Mouse (Mus musculus): ENCODE data around the gene 3110082I17Rik. TPM values are rescaled to one million over a fixed set of nuclear protein-coding genes. Genes with fewer than 3 reads are reported as not detected.

Gene 3110082I17Rik
- polyA plus RNA-seq, 1 experiment from 2014 or later: 19.7 TPM

DNA sequence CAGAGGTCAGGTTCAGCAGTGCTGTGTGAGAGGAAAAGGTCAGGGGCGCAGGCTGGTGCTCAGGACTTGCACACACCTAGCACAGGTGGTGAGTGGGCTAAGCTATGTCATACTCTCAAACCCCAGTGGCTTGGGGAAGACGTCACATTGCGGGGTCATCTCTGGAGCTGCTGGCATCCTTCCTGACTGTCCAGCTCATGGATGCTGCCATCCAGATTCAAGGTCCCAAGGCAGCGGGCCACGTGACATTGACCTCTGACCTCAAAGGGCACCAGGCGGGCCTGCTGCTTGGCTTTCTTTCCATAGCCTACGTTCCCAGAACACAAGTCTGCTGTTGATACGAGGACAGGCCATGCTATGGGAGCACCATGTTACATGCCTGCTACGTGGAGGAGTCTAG, 33.3 kb downstream of the 3110082I17Rik start:
- H3K4me3 ChIP-seq (ENCODE audit: low read depth, low read length): no peak overlapping the region
- H3K4me1 ChIP-seq (replicated peaks; ENCODE audit: control insufficient read depth, insufficient read depth): peaks cover 6% of the 10 kb centered on the region; the same call in 1 of the 2 replicates
- TF ChIP-seq EP300 (optimal IDR thresholded peaks at IDR 0.05) (no peak), CTCF (IDR thresholded peaks at IDR 0.05; ENCODE audit: low read depth) (no peak)
- ATAC-seq (ENCODE audit: low FRiP score, low TSS enrichment): no peak
- no peak for DNase-seq (ENCODE audit: low spot score)
- no peaks in the 10 kb centered on the region for H3K27me3 ChIP-seq (ENCODE audit: control insufficient read depth, insufficient read depth, low read length)
- 90% methylated on average over 9 of the region's 9 CpGs for WGBS
- no peaks in the 10 kb centered on the region for H3K36me3 ChIP-seq (ENCODE audit: control insufficient read depth, insufficient read depth, low read length)
- H3K9ac ChIP-seq (ENCODE audit: low read length): no peak overlapping the region
- no peak overlapping the region for H3K4me2 ChIP-seq (replicated peaks; ENCODE audit: low read depth)
- H3K9me3 ChIP-seq (ENCODE audit: control insufficient read depth, low read length): no peaks in the 10 kb centered on the region
- H3K27ac ChIP-seq (replicated peaks): no peak overlapping the region

DNA sequence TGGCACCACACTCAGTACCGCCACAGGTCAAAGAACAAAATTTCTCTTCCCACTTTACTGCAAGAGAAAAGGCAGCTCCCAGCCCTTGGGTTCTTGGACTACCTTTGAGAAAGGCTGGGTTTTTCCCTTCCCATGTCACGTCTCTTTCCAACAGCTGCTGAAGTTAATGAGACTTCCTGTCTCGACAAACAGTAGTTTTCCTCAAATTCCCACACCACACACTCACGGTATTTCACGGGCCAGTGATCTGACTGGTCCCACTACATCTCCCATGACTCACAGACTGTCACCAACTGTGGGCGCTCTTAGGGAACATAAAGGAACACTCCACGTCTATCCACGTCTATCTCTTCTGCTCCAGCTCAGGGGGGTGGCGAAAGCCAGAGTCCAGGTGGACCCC, 35.1 kb downstream of the 3110082I17Rik start:
- ATAC-seq (ENCODE audit: low FRiP score, low TSS enrichment) (no peak), DNase-seq (ENCODE audit: low spot score) (no peak)
- H3K4me2 ChIP-seq (replicated peaks; ENCODE audit: low read depth): no peak overlapping the region
- WGBS: 65% methylated on average over 9 of the region's 9 CpGs
- H3K27ac ChIP-seq (replicated peaks): no peak overlapping the region
- no peaks in the 10 kb centered on the region for H3K9me3 ChIP-seq (ENCODE audit: control insufficient read depth, low read length)
- no peaks in the 10 kb centered on the region for H3K36me3 ChIP-seq (ENCODE audit: control insufficient read depth, insufficient read depth, low read length)
- peaks cover 6% of the 10 kb centered on the region; the same call in 1 of the 2 replicates for H3K4me1 ChIP-seq (replicated peaks; ENCODE audit: control insufficient read depth, insufficient read depth)
- TF ChIP-seq CTCF (IDR thresholded peaks at IDR 0.05; ENCODE audit: low read depth) (no peak), EP300 (optimal IDR thresholded peaks at IDR 0.05) (no peak)
- H3K4me3 ChIP-seq (ENCODE audit: low read depth, low read length): no peak overlapping the region
- H3K9ac ChIP-seq (ENCODE audit: low read length): no peak overlapping the region
- H3K27me3 ChIP-seq (ENCODE audit: control insufficient read depth, insufficient read depth, low read length): no peaks in the 10 kb centered on the region

DNA sequence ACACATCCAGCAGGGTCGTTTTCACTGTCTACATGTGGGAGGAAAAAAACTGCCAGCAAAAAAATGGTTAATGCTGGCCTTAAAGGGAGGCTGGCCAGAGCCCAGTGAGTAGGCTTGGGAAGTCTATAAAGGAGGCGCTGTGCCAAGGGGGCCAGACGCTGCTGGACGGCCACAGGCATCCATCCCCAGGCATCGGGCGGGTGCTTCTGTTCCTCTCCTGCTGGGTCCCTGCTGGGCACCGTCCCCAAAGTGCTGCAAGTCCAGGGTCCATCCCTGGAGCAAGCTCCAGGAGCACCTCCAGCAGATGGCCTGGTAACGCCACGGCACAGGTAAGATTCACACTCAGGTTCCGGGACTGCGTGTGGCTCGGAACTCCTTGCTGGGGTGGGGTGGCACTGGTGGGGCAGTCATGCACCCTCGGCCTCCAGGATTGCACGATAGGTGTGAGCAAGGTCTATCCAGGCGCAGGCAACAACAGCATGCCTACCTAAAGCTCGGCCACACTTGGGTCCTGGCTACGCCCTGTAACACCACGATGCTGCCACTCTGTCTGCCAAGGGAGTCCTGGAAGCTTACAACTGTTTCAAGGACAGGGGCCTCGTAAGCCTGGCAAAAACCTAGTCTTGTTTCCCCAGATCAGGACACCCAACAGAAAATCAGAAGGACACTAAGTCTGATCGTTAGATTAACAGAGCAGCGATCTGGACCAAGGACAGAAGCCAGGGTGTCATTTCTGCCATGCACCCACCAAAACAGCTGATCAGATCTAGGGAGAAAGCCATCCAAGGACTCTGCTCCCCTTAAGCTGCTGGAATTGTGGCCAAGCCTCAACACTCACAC, 37.1 kb downstream of the 3110082I17Rik start, which contains the start of gene Gper1:
Gper1 (plus strand) TSS at position 126 of the 840 bp plus-strand sequence.
- ATAC-seq (ENCODE audit: low FRiP score, low TSS enrichment) (no peak), DNase-seq (ENCODE audit: low spot score) (peak; percentile 59)
- TF ChIP-seq EP300 (optimal IDR thresholded peaks at IDR 0.05): no peak
- TF ChIP-seq CTCF (IDR thresholded peaks at IDR 0.05; ENCODE audit: low read depth): 0 out of 2 replicates have a peak, but pooled peaks have one; percentile 21
- Histone ChIP-seq H3K4me3 (ENCODE audit: low read depth, low read length) (peak within 1 kb of the TSS; percentile 29), H3K27me3 (ENCODE audit: control insufficient read depth, insufficient read depth, low read length) (no peaks in the 10 kb centered on the region), H3K27ac (replicated peaks) (no peak within 1 kb of the TSS), H3K4me2 (replicated peaks; ENCODE audit: low read depth) (peak within 1 kb of the TSS; percentile 46), H3K9ac (ENCODE audit: low read length) (peak within 1 kb of the TSS; percentile 32), H3K9me3 (ENCODE audit: control insufficient read depth, low read length) (no peaks in the 10 kb centered on the region), H3K4me1 (replicated peaks; ENCODE audit: control insufficient read depth, insufficient read depth) (peaks cover 6% of the 10 kb centered on the region; the same call in 1 of the 2 replicates), H3K36me3 (ENCODE audit: control insufficient read depth, insufficient read depth, low read length) (no peaks in the 10 kb centered on the region)
- WGBS: 42% methylated on average over 21 of the region's 21 CpGs

DNA sequence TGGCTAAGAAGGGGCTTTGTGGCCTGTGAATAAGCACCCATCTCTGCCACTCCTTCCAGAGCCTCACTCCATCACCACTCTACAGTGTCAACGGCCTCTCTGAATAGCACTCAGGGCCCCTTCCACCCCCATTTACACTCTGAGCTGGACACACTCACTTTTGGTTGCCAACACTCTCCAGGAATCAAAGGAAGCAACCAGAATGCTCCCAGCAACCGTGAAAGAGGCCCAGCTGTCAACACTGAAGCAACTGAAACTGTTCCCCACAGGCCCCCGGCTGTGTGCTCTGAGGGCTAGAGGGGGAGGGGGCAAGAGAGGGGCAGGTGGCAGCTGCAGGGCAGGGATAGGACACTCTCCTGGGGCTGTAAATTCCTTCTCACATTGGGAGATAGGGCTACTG, 41.7 kb downstream of the 3110082I17Rik start:
- ATAC-seq (ENCODE audit: low FRiP score, low TSS enrichment) (no peak), DNase-seq (ENCODE audit: low spot score) (no peak)
- TF ChIP-seq EP300 (optimal IDR thresholded peaks at IDR 0.05): no peak
- no peak for TF ChIP-seq CTCF (IDR thresholded peaks at IDR 0.05; ENCODE audit: low read depth)
- no peaks in the 10 kb centered on the region for H3K27me3 ChIP-seq (ENCODE audit: control insufficient read depth, insufficient read depth, low read length)
- H3K4me1 ChIP-seq (replicated peaks; ENCODE audit: control insufficient read depth, insufficient read depth): 0 out of 2 replicates have a peak, but pooled peaks cover 3% of the 10 kb centered on the region
- 27% methylated on average over 3 of the region's 3 CpGs for WGBS
- H3K4me2 ChIP-seq (replicated peaks; ENCODE audit: low read depth): no peak overlapping the region
- no peaks in the 10 kb centered on the region for H3K9me3 ChIP-seq (ENCODE audit: control insufficient read depth, low read length)
- H3K4me3 ChIP-seq (ENCODE audit: low read depth, low read length): no peak overlapping the region
- H3K27ac ChIP-seq (replicated peaks): no peak overlapping the region
- H3K9ac ChIP-seq (ENCODE audit: low read length): no peak overlapping the region
- H3K36me3 ChIP-seq (ENCODE audit: control insufficient read depth, insufficient read depth, low read length): no peaks in the 10 kb centered on the region

DNA sequence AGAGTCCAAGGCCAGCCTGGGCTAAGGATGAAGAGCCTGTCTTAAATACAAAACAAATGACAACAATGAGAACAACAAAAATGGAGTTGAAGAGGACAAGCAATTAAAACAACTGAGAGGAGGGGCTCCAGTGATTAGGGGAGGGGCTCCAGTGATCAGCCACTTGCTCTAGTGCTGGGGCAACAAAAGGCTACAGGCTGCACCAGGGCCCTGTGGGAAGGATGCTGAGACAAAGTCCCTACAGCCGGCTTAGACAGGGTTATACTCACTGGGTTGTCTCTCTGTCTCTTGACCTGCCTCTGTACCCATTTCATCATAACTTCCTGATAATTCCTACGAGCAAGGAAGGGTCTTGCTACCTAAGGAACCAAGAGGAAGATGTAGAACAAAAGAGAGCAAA, 42.2 kb downstream of the 3110082I17Rik start:
- Histone ChIP-seq H3K36me3 (ENCODE audit: control insufficient read depth, insufficient read depth, low read length) (no peaks in the 10 kb centered on the region), H3K4me2 (replicated peaks; ENCODE audit: low read depth) (no peak overlapping the region), H3K27ac (replicated peaks) (no peak overlapping the region), H3K27me3 (ENCODE audit: control insufficient read depth, insufficient read depth, low read length) (no peaks in the 10 kb centered on the region), H3K4me3 (ENCODE audit: low read depth, low read length) (no peak overlapping the region), H3K4me1 (replicated peaks; ENCODE audit: control insufficient read depth, insufficient read depth) (0 out of 2 replicates have a peak, but pooled peaks cover 3% of the 10 kb centered on the region), H3K9me3 (ENCODE audit: control insufficient read depth, low read length) (no peaks in the 10 kb centered on the region), H3K9ac (ENCODE audit: low read length) (no peak overlapping the region)
- TF ChIP-seq EP300 (optimal IDR thresholded peaks at IDR 0.05) (no peak), CTCF (IDR thresholded peaks at IDR 0.05; ENCODE audit: low read depth) (no peak)
- 56% methylated on average over 2 of the region's 2 CpGs for WGBS
- DNase-seq (ENCODE audit: low spot score) (no peak), ATAC-seq (ENCODE audit: low FRiP score, low TSS enrichment) (no peak)

DNA sequence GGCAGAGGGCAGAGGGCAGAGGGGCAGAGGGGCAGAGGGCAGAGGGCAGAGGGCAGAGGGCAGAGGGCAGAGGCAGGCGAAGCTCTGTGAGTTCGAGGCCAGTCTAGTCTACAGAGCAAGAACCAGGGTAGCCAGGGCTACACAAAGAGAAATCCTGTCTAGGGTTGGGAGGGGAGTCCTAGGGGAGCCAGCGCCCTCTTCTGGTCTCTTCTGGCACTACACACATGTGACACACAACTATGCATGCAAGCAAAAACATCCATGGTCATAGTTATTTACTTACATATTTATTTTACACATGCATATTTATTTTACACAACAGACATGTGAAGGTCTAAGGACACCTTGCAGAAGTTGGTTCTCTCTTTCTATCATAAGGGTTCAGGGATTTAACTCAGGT, 42.8 kb downstream of the 3110082I17Rik start:
- Histone ChIP-seq H3K9ac (ENCODE audit: low read length) (no peak overlapping the region), H3K9me3 (ENCODE audit: control insufficient read depth, low read length) (no peaks in the 10 kb centered on the region), H3K4me2 (replicated peaks; ENCODE audit: low read depth) (no peak overlapping the region), H3K36me3 (ENCODE audit: control insufficient read depth, insufficient read depth, low read length) (no peaks in the 10 kb centered on the region), H3K4me1 (replicated peaks; ENCODE audit: control insufficient read depth, insufficient read depth) (0 out of 2 replicates have a peak, but pooled peaks cover 2% of the 10 kb centered on the region), H3K4me3 (ENCODE audit: low read depth, low read length) (no peak overlapping the region), H3K27me3 (ENCODE audit: control insufficient read depth, insufficient read depth, low read length) (no peaks in the 10 kb centered on the region), H3K27ac (replicated peaks) (no peak overlapping the region)
- TF ChIP-seq EP300 (optimal IDR thresholded peaks at IDR 0.05): no peak
- TF ChIP-seq CTCF (IDR thresholded peaks at IDR 0.05; ENCODE audit: low read depth): peak; percentile 37
- ATAC-seq (ENCODE audit: low FRiP score, low TSS enrichment) (no peak), DNase-seq (ENCODE audit: low spot score) (no peak)
- WGBS: 87% methylated on average over 3 of the region's 3 CpGs

Measured in stomach, postnatal 0 days (tissue).